Mouse (Mus musculus): ENCODE results near the gene Dysf. TPM values are rescaled to one million over a fixed set of nuclear protein-coding genes. Genes with fewer than 3 reads are reported as not detected.

The Dysf gene
- total RNA-seq, 1 experiment, result 12.8 TPM

- DNase-seq (ENCODE audit: low read depth, low spot score), result no peak
- Histone ChIP-seq H3K36me3 (ENCODE audit: control insufficient read depth, insufficient read depth, low read length, poor library complexity, severe bottlenecking) (no peaks in the 10 kb centered on the region), H3K9ac (ENCODE audit: insufficient read depth, low read depth, low read length, poor library complexity, severe bottlenecking) (no peak overlapping the region), H3K27ac (ENCODE audit: insufficient read depth, low read depth, low read length, poor library complexity, severe bottlenecking) (no peak overlapping the region), H3K4me1 (ENCODE audit: control insufficient read depth in 2 of 2, insufficient read depth in 2 of 2, low read length in 2 of 2, poor library complexity in 1 of 2) (no peaks in the 10 kb centered on the region), H3K9me3 (ENCODE audit: control insufficient read depth, insufficient read depth, low read depth, low read length) (no peaks in the 10 kb centered on the region), H3K4me3 (ENCODE audit: insufficient read depth in 1 of 2, low read depth in 1 of 2, low read length in 2 of 2, poor library complexity in 1 of 2, severe bottlenecking in 1 of 2) (no peak overlapping the region)
- TF ChIP-seq HCFC1 (IDR thresholded peaks at IDR 0.05; ENCODE audit: borderline replicate concordance, insufficient read depth, low read length) (no peak), ZNF384 (IDR thresholded peaks at IDR 0.05; ENCODE audit: low read depth, low read length) (no peak), ZC3H11A (IDR thresholded peaks at IDR 0.05; ENCODE audit: borderline replicate concordance, low read depth, low read length) (no peak), CHD2 (IDR thresholded peaks at IDR 0.05; ENCODE audit: low read depth, low read length) (no peak), MAFK (IDR thresholded peaks at IDR 0.05; ENCODE audit: insufficient read depth, low read depth, low read length) (no peak)
- in situ Hi-C loops (cut with MboI; ENCODE audit: low sequenced_read_pairs in 2 of 2, unreplicated experiment in 2 of 2), result no loop called here
These were observed 237.8 kb downstream of the Dysf start for GRCm38 (mm10) chr6:84246101-84246760.

- no peaks in the 10 kb centered on the region for H3K9me3 ChIP-seq (ENCODE audit: control insufficient read depth, insufficient read depth, low read depth, low read length)
- no peak overlapping the region for H3K27ac ChIP-seq (ENCODE audit: insufficient read depth, low read depth, low read length, poor library complexity, severe bottlenecking)
- no peaks in the 10 kb centered on the region for H3K36me3 ChIP-seq (ENCODE audit: control insufficient read depth, insufficient read depth, low read length, poor library complexity, severe bottlenecking)
- in situ Hi-C loops (cut with MboI; ENCODE audit: low sequenced_read_pairs in 2 of 2, unreplicated experiment in 2 of 2), result no loop called here
- H3K9ac ChIP-seq (ENCODE audit: insufficient read depth, low read depth, low read length, poor library complexity, severe bottlenecking), result no peak overlapping the region
- H3K4me3 ChIP-seq (ENCODE audit: insufficient read depth in 1 of 2, low read depth in 1 of 2, low read length in 2 of 2, poor library complexity in 1 of 2, severe bottlenecking in 1 of 2), result no peak overlapping the region
- H3K4me1 ChIP-seq (ENCODE audit: control insufficient read depth in 2 of 2, insufficient read depth in 2 of 2, low read length in 2 of 2, poor library complexity in 1 of 2), result no peaks in the 10 kb centered on the region
- TF ChIP-seq MAFK (IDR thresholded peaks at IDR 0.05; ENCODE audit: insufficient read depth, low read depth, low read length), result no peak
- no peak for TF ChIP-seq ZNF384 (IDR thresholded peaks at IDR 0.05; ENCODE audit: low read depth, low read length)
- TF ChIP-seq HCFC1 (IDR thresholded peaks at IDR 0.05; ENCODE audit: borderline replicate concordance, insufficient read depth, low read length), result no peak
- no peak for TF ChIP-seq ZC3H11A (IDR thresholded peaks at IDR 0.05; ENCODE audit: borderline replicate concordance, low read depth, low read length)
- no peak for DNase-seq (ENCODE audit: low read depth, low spot score)
These were observed 238.6 kb downstream of the Dysf start for GRCm38 (mm10) chr6:84246979-84247378.

Other genes with a start within 250 kb of the Dysf start
- gene Ankrd53, start 245.9 kb upstream of the Dysf start, total RNA-seq (2012; rRNA removed), result 0.16 and 0.18 TPM in 2 replicates
- gene Tex261, start 232.8 kb upstream of the Dysf start, total RNA-seq (2012; rRNA removed), result 61.6 and 70.9 TPM in 2 replicates
- gene Nagk, start 213.6 kb upstream of the Dysf start, total RNA-seq (2012; rRNA removed), result 18.0 and 22.2 TPM in 2 replicates
- gene Paip2b, start 176.8 kb upstream of the Dysf start, total RNA-seq (2012; rRNA removed), result 48.9 and 57.8 TPM in 2 replicates
- gene Zfp638, start 141.5 kb upstream of the Dysf start, total RNA-seq (2012; rRNA removed), result 96.6 and 129 TPM in 2 replicates